Mouse (Mus musculus): ENCODE results near the gene Gbp2. TPM values are rescaled to one million over a fixed set of nuclear protein-coding genes. Genes with fewer than 3 reads are reported as not detected.

Gene Gbp2
- total and polyA plus RNA-seq, 3 experiments: 0.03 to 0.04 TPM; not detected in 1

DNA sequence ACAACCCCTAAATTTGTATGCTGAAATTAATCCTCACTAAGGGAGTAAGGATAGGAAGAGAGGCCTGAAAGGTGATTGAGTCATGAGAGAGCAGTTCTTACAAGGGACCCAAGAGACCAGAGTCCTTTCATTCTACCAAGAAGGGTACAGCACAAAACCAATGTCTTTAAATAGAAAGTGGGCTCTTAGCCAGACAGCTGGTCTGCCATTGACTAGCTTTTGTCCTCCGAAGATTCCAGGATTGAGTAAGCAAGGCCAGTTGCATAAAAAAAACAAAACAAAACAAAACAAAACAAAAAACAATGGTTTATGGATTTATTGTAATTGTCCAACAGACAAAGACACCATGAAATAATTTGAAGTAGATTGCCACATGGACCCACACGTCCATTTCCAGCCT lies 31.5 kb upstream of the Gbp2 start:
- H3K9ac ChIP-seq (ENCODE audit: control insufficient read depth, low read depth, low read length, poor library complexity, severe bottlenecking): no peak overlapping the region
- DNase-seq (ENCODE audit: low read depth, low spot score): no peak
- TF ChIP-seq TCF12 (IDR thresholded peaks at IDR 0.05; ENCODE audit: low read depth, low read length): no peak
- no peak for TF ChIP-seq MAX (IDR thresholded peaks at IDR 0.05; ENCODE audit: low read length)
- no peak for TF ChIP-seq JUND (IDR thresholded peaks at IDR 0.05; ENCODE audit: low read depth, low read length)
- no peak for TF ChIP-seq GATA1 (IDR thresholded peaks at IDR 0.05; ENCODE audit: low read depth, low read length)
- no peak for TF ChIP-seq GABPA (IDR thresholded peaks at IDR 0.05; ENCODE audit: low read depth, low read length)
- no peak for TF ChIP-seq EP300 (IDR thresholded peaks at IDR 0.05; ENCODE audit: low read depth in 1 of 2, low read length in 2 of 2)
- no peak for TF ChIP-seq MXI1 (IDR thresholded peaks at IDR 0.05; ENCODE audit: low read depth, low read length)
- no peak for TF ChIP-seq USF1 (IDR thresholded peaks at IDR 0.05; ENCODE audit: low read depth, low read length)
- no peak for TF ChIP-seq SIN3A (IDR thresholded peaks at IDR 0.05; ENCODE audit: low read length)
- no peak for TF ChIP-seq ZKSCAN1 (IDR thresholded peaks at IDR 0.05; ENCODE audit: low read depth, low read length)
- no peak for TF ChIP-seq MYB (IDR thresholded peaks at IDR 0.05; ENCODE audit: low read depth, low read length)
- no peak for TF ChIP-seq SMC3 (IDR thresholded peaks at IDR 0.05; ENCODE audit: low read depth, low read length)
- TF ChIP-seq ELF1 (IDR thresholded peaks at IDR 0.05; ENCODE audit: low read depth, low read length): no peak
- no peak for TF ChIP-seq RCOR1 (IDR thresholded peaks at IDR 0.05; ENCODE audit: low read depth, low read length)
- no peak for TF ChIP-seq POLR2AphosphoS5 (IDR thresholded peaks at IDR 0.05; ENCODE audit: borderline replicate concordance, low read depth, low read length)

GRCm38 (mm10) chr3:142590431-142591067 lies 29.9 kb upstream of the Gbp2 start:
- H3K27ac ChIP-seq (ENCODE audit: control insufficient read depth, low read depth, low read length): no peak overlapping the region
- H3K9me3 ChIP-seq (replicated peaks; ENCODE audit: insufficient read depth, low read length): no peaks in the 10 kb centered on the region
- no peak overlapping the region for H3K4me3 ChIP-seq (ENCODE audit: control insufficient read depth in 1 of 2, insufficient read depth in 1 of 2, low read depth in 2 of 2, low read length in 2 of 2)
- H3K79me2 ChIP-seq (ENCODE audit: control insufficient read depth, insufficient read depth, low read length, poor library complexity): no peaks in the 10 kb centered on the region
- no peak for TF ChIP-seq MAZ (IDR thresholded peaks at IDR 0.05; ENCODE audit: low read depth, low read length)
- TF ChIP-seq MYB (IDR thresholded peaks at IDR 0.05; ENCODE audit: low read depth, low read length): no peak
- no peak for TF ChIP-seq ZMIZ1 (IDR thresholded peaks at IDR 0.05; ENCODE audit: low read depth, low read length)
- no peak for TF ChIP-seq GABPA (IDR thresholded peaks at IDR 0.05; ENCODE audit: low read depth, low read length)
- no peak for TF ChIP-seq ZC3H11A (IDR thresholded peaks at IDR 0.05; ENCODE audit: low read depth, low read length)
- TF ChIP-seq MAX (IDR thresholded peaks at IDR 0.05; ENCODE audit: low read length): no peak
- TF ChIP-seq ELF1 (IDR thresholded peaks at IDR 0.05; ENCODE audit: low read depth, low read length): no peak
- TF ChIP-seq HCFC1 (IDR thresholded peaks at IDR 0.05; ENCODE audit: low read depth, low read length): no peak
- no peak for TF ChIP-seq RAD21 (IDR thresholded peaks at IDR 0.05; ENCODE audit: low read depth, low read length)
- TF ChIP-seq TAL1 (IDR thresholded peaks at IDR 0.05; ENCODE audit: low read length): no peak
- no peak for TF ChIP-seq USF2 (IDR thresholded peaks at IDR 0.05; ENCODE audit: borderline replicate concordance in 1 of 2, insufficient read depth in 1 of 2, low read depth in 1 of 2, low read length in 2 of 2)
- TF ChIP-seq UBTF (IDR thresholded peaks at IDR 0.05; ENCODE audit: borderline replicate concordance, insufficient read depth, low read depth, low read length): no peak
- no peak for TF ChIP-seq CHD2 (IDR thresholded peaks at IDR 0.05; ENCODE audit: low read length)
- TF ChIP-seq KAT2A (conservative IDR thresholded peaks at IDR 0.05; ENCODE audit: low read depth, low read length): no peak
- no peaks in the 10 kb centered on the region for H3K36me3 ChIP-seq (ENCODE audit: control insufficient read depth in 1 of 2, insufficient read depth in 2 of 2, low read length in 2 of 2)
- DNase-seq (ENCODE audit: low read depth, low spot score): no peak
- H3K9ac ChIP-seq (ENCODE audit: control insufficient read depth, low read depth, low read length, poor library complexity, severe bottlenecking): no peak overlapping the region
- no peaks in the 10 kb centered on the region; a peak in 1 of 4 replicates for H3K27me3 ChIP-seq (ENCODE audit: control insufficient read depth in 1 of 2, insufficient read depth in 2 of 2, low read length in 2 of 2)
- no peaks in the 10 kb centered on the region for H3K4me1 ChIP-seq (ENCODE audit: control insufficient read depth in 1 of 2, insufficient read depth in 2 of 2, low read length in 2 of 2)

More for the DNA sequence above, 31.5 kb upstream of the Gbp2 start:
- Histone ChIP-seq H3K36me3 (ENCODE audit: control insufficient read depth in 1 of 2, insufficient read depth in 2 of 2, low read length in 2 of 2) (no peaks in the 10 kb centered on the region), H3K9me3 (replicated peaks; ENCODE audit: insufficient read depth, low read length) (no peaks in the 10 kb centered on the region), H3K27ac (ENCODE audit: control insufficient read depth, low read depth, low read length) (no peak overlapping the region), H3K4me1 (ENCODE audit: control insufficient read depth in 1 of 2, insufficient read depth in 2 of 2, low read length in 2 of 2) (no peaks in the 10 kb centered on the region), H3K4me3 (ENCODE audit: control insufficient read depth in 1 of 2, insufficient read depth in 1 of 2, low read depth in 2 of 2, low read length in 2 of 2) (no peak overlapping the region), H3K79me2 (ENCODE audit: control insufficient read depth, insufficient read depth, low read length, poor library complexity) (no peaks in the 10 kb centered on the region), H3K27me3 (ENCODE audit: control insufficient read depth in 1 of 2, insufficient read depth in 2 of 2, low read length in 2 of 2) (no peaks in the 10 kb centered on the region; a peak in 1 of 4 replicates)
